Mouse (Mus musculus): ENCODE data around the gene Ryr2.

Gene Ryr2

GRCm38 (mm10) chr13:12093146-12093545 is 13.6 kb downstream of the Ryr2 start:
- no peak for DNase-seq

- peak; percentile 53 to 66 for DNase-seq
Observed at GRCm38 (mm10) chr13:12092379-12093107, 14.2 kb downstream of the Ryr2 start.

- DNase-seq: no peak
Observed at GRCm38 (mm10) chr13:12084112-12084475, 22.7 kb downstream of the Ryr2 start.

GRCm38 (mm10) chr13:12083443-12084111 is 23.2 kb downstream of the Ryr2 start:
- DNase-seq: no peak

- DNase-seq: no peak
Observed at GRCm38 (mm10) chr13:12080590-12080989, 26.2 kb downstream of the Ryr2 start.

- DNase-seq: no peak
Observed at GRCm38 (mm10) chr13:12079536-12079935, 27.2 kb downstream of the Ryr2 start.

- DNase-seq: no peak
Observed at GRCm38 (mm10) chr13:12074897-12075296, 31.8 kb downstream of the Ryr2 start.

- DNase-seq: peak in 1 of 2 experiments; percentile 43
Observed at GRCm38 (mm10) chr13:12072571-12072970, 34.2 kb downstream of the Ryr2 start.

- no peak for DNase-seq
Observed at GRCm38 (mm10) chr13:12072112-12072511, 34.6 kb downstream of the Ryr2 start.

- DNase-seq: peak; percentile 54 to 72
Observed at GRCm38 (mm10) chr13:12070157-12071129, 36.3 kb downstream of the Ryr2 start.

- DNase-seq: no peak
Observed at GRCm38 (mm10) chr13:12064576-12064975, 42.2 kb downstream of the Ryr2 start.

GRCm38 (mm10) chr13:12063561-12063960 is 43.2 kb downstream of the Ryr2 start:
- no peak for DNase-seq

- DNase-seq: peak; percentile 63 to 67
Observed at GRCm38 (mm10) chr13:12057357-12057771, 49.4 kb downstream of the Ryr2 start.

- no peak for DNase-seq
Observed at GRCm38 (mm10) chr13:12055913-12056312, 50.8 kb downstream of the Ryr2 start.

- no peak for DNase-seq
Observed at GRCm38 (mm10) chr13:12053910-12054309, 52.8 kb downstream of the Ryr2 start.

- no peak for DNase-seq
Observed at GRCm38 (mm10) chr13:12050809-12051208, 55.9 kb downstream of the Ryr2 start.

GRCm38 (mm10) chr13:12047059-12047458 is 59.7 kb downstream of the Ryr2 start:
- no peak for DNase-seq

- peak; percentile 39 to 51 for DNase-seq
Observed at GRCm38 (mm10) chr13:12044751-12045150, 62.0 kb downstream of the Ryr2 start.

GRCm38 (mm10) chr13:12042891-12043491 is 63.8 kb downstream of the Ryr2 start:
- DNase-seq: peak; percentile 72 to 83

GRCm38 (mm10) chr13:12039967-12040366 is 66.8 kb downstream of the Ryr2 start:
- no peak for DNase-seq

GRCm38 (mm10) chr13:12038676-12039075 is 68.1 kb downstream of the Ryr2 start:
- no peak for DNase-seq

GRCm38 (mm10) chr13:12037241-12037640 is 69.5 kb downstream of the Ryr2 start:
- DNase-seq: no peak

- no peak for DNase-seq
Observed at GRCm38 (mm10) chr13:12036834-12037233, 69.9 kb downstream of the Ryr2 start.
